Mouse (Mus musculus) layer of hippocampus, adult 9-11 months (tissue): Measurements from ENCODE around the gene Apc2.

Experiments
- DNase-seq: peaks from one replicate; pipeline ENCODE4 v3.0.0; 2022

The Apc2 gene

DNA sequence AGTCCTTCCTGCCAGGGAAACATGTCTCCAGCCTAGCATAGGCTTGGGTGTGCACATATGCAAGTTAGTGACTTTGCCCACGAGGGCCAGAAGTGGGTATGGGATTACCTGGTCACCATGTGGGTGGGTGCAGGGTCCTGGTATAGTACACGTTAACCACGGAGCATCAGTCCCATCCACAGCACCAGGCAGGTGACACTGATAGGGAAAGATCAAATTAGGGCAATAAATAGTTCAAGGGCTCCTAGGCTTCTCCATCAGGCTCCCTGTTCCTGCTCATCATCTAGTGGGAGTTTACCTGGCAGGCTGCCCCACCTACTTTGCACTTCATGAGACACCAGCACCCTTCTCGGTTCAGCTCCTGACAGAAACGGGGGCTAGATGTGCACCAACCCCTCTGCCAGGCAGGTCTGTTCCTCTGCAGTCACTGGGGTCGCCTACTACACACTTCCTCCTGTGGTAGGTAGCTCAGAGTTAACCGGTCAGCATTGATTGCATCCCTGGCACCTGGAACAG is 931 bp upstream of the Apc2 start:
- no peak for DNase-seq

DNA sequence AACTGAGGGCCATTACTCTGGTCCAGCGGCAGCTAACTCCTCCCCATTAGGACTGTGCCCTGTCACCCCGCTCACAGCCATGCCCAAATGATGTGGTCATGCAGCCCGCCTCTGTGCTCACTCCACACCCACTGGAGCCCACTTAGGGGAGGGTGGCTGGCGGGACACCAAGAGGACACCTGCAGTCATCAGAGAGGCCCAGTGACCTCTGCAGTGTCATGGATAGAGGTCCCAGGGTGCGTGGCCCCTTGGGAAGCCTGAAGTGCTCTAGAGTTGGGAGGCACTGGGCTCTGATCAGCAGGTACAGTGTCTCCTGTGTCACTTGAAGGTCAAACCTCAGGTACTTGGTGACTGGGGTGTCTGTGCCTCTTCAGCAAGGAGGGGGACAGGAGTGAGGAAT is 1.0 kb downstream of the Apc2 start:
- DNase-seq = no peak

DNA sequence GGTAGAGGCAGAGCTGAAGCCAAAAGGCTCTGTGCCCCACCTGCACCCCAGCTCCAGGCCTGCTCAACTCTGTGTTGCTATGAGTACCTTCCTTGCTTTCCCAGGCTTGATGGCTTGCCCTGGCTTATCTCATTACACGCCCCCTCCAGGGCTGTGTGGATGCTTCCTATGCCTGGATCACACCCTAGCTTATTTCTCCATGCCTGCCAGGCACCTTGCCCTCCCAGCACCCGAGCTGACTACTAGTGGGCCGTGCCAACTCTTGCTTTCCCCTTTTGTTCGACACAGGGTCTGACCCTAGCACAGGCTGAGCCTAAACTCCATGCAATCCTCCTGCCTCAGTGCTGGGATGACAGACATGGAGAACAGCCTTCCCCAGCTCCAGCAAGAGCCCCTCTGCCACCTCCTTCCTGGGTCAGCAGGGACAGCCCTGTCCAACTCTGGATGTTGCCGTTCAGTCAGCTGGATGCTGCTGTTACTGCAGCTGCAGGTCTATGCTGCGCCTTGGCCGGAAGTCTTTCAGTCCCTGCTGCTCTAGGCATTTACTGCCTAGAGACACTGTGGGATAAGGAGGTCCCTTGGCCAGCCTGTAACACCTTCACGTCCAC is 1.9 kb downstream of the Apc2 start:
- DNase-seq = no peak

- DNase-seq = peak; percentile 92
Observed at GRCm38 (mm10) chr10:80298571-80299281, 2.9 kb downstream of the Apc2 start.

DNA sequence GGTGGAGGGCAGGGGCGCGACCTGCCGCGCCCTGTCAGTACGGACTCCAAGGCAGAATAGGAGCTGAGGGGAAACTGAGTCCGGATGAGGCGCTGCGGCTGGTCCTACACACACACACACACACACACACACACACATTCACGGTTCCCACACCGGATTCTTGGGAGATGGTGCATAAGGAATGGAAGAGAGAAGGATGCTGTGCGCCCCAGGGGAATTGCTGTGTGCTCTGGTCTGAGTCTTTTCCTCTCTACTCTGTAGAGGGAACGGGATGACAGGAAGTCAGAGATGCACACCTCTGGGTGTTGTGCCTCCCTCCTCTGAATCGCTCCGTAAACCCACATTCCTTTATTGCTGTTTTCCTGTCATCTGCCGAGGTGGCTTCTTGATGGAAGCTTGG is 3.5 kb downstream of the Apc2 start:
- no peak for DNase-seq

- DNase-seq = no peak
Observed at GRCm38 (mm10) chr10:80299824-80300223, 4.0 kb downstream of the Apc2 start.

DNA sequence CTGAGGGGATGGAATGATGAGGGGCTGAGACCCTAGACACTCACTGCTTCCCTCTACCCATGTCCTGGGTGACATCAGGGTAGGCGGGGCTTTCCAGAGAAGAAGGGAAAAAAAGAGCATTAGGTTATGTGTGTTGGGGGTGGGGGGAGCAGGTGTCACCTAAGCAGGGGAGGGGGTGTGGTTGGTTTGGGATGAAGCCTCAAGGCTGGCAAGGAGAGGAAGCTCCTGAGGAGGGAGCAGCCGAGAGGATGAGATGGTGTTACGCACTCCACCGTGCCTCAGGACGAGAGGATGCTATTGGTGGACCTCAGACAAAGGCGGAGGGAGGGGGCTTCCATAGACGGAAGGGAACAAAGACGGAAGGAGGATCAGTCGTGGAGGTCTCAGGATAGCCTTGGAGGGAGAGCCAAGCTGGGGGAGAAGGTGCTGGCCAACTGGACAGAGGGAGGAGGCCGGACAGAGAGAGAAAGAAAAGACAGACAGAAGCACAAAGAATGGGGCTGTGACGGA is 5.0 kb downstream of the Apc2 start:
- DNase-seq = no peak

GRCm38 (mm10) chr10:80301256-80302081 is 5.7 kb downstream of the Apc2 start:
- DNase-seq = no peak

DNA sequence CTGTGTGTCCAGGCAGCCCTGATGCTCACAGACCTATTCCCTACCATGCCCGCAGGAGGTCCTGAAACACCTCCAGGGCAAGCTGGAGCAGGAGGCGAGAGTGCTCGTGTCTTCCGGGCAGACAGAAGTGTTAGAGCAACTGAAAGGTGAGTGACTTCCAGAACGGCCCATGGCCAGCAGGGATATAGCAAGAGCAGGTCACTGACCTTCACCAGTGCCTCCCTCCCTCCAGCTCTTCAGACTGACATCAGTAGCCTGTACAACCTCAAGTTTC is 6.2 kb downstream of the Apc2 start:
- no peak for DNase-seq

DNA sequence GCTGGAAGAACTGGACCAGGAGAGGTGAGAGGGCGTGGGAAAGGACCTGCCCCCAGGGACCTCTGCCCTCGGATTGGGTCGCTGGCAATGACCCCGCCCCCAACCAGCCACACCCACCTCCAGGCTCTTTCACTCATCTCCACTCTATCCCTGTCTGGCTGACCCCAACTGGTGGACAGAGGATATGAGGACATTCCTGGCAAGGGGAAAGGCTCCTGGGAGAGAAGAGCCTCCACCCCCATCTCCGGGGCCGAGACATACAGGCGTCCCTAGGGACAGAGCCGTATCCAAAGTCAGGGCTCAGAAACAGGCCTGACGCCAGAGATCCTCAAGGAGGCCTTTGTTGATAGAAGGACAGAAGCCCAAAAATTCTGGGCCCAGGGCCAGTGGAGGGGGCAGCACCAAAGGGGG is 6.7 kb downstream of the Apc2 start:
- peak; percentile 81 for DNase-seq

GRCm38 (mm10) chr10:80304458-80304857 is 8.7 kb downstream of the Apc2 start:
- DNase-seq = no peak

- DNase-seq = no peak
Observed at GRCm38 (mm10) chr10:80304862-80305261, 9.1 kb downstream of the Apc2 start.

DNA sequence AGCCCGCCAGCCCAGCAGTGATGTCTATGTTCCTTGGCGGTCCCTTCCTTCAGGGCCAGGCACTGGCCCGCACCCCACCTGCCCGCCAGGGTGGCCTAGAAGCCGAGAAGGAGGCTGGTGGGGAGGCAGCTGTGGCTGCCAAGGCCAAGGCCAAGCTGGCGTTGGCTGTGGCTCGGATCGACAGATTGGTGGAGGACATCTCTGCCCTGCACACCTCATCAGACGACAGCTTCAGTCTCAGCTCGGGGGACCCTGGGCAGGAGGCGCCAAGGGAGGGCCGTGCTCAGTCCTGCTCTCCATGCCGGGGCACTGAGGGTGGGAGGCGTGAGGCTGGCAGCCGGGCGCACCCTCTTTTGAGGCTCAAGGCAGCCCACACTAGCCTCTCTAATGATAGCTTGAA is 15.8 kb downstream of the Apc2 start:
- no peak for DNase-seq

DNA sequence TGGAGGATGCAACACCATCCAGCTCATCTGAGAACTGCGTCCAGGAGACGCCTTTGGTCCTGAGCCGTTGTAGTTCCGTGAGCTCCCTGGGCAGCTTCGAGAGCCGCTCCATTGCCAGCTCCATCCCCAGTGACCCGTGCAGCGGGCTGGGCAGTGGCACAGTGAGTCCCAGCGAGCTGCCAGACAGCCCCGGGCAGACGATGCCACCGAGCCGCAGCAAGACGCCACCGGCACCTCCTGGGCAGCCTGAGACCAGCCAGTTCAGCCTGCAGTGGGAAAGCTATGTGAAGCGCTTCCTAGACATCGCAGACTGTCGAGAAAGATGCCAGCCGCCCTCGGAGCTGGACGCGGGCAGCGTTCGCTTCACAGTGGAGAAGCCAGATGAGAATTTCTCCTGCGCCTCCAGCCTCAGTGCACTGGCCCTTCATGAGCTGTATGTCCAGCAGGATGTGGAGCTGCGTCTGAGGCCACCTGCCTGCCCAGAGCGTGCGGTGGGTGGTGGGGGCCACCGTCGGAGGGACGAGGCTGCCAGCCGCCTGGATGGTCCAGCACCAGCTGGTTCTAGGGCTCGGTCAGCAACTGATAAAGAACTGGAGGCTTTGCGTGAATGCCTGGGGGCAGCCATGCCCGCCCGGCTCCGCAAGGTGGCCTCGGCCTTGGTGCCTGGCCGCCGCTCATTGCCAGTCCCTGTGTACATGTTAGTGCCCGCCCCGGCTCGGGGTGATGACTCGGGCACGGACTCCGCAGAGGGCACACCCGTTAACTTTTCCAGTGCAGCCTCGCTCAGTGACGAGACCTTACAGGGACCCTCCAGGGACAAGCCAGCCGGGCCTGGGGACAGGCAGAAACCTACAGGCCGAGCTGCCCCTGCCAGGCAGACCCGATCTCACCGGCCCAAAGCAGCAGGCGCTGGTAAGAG is 17.1 kb downstream of the Apc2 start:
- DNase-seq = no peak

- DNase-seq = no peak
Observed at GRCm38 (mm10) chr10:80313627-80314201, 17.9 kb downstream of the Apc2 start.

- no peak for DNase-seq
Observed at GRCm38 (mm10) chr10:80314494-80315001, 18.8 kb downstream of the Apc2 start.

DNA sequence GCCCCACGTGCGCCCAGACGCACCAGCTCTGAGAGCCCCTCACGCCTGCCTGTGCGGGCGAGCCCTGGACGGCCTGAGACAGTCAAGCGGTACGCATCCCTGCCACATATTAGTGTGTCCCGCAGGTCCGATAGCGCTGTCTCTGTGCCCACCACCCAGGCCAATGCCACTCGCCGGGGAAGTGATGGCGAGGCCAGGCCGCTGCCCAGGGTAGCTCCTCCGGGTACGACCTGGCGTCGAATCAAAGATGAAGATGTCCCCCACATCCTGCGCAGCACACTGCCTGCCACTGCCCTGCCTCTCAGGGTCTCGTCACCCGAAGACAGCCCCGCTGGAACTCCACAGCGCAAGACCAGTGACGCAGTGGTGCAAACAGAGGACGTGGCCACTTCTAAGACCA is 19.5 kb downstream of the Apc2 start:
- DNase-seq = no peak

DNA sequence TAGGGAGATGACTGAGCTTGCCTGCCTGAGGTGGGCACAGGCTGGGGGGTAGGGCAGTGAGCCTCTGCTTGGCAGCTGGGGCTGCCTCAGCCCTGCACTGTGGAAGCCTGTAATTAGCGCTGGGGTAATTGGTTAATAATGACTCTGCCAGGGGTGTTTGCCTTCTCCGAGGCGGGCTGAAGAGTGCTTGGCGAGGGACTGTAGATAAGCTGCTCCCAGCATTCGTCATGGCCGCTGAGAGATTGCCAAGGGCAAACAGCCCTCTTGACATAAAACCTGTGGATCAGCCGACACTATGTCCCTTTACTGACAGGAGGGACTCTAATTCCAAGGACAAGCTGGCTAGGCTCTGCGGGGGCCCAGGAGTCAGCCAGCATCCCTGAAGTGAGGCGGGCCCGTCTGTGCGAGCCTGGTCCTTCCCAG is 20.6 kb downstream of the Apc2 start:
- no peak for DNase-seq

GRCm38 (mm10) chr10:80317011-80317410 is 21.2 kb downstream of the Apc2 start:
- no peak for DNase-seq

- peak; percentile 93 for DNase-seq
Observed at GRCm38 (mm10) chr10:80320340-80320760, 24.6 kb downstream of the Apc2 start, which contains the start of gene 2310011J03Rik. Gene 2310011J03Rik, minus strand, starts transcription at chr10:80320537.

GRCm38 (mm10) chr10:80321014-80321669 is 25.4 kb downstream of the Apc2 start:
- no peak for DNase-seq
